Mouse (Mus musculus) small intestine, adult 2 months (tissue): ENCODE results near the gene Ypel1.

Experiments used
- CTCF ChIP-seq: fragments of 200-500 bp; IDR thresholded peaks from 2 replicates; pipeline ENCODE4 v1.5.1; 2012; ENCODE audit warnings: low read depth, mild to moderate bottlenecking, control low read depth, inconsistent platforms, low read length, moderate library complexity, mixed read lengths; ENCODE audit not compliant: insufficient replicate concordance, insufficient read length; ENCODE audit errors: extremely low read depth
- POLR2A ChIP-seq: fragments of 200-500 bp; IDR thresholded peaks from 2 replicates; pipeline ENCODE4 v1.6.1; 2012; ENCODE audit warnings: low read depth, mild to moderate bottlenecking, control low read depth, inconsistent platforms, low read length, moderate library complexity

GRCm38 (mm10) chr16:17069511-17070443 is at the start of gene Ypel1:
- TF ChIP-seq POLR2A (0 out of 2 replicates have a peak, but pooled peaks have one; percentile 49), CTCF (no peak)
